Mouse (Mus musculus) c-Kit-positive CD71-negative TER-119-negative erythroid progenitor cells, embryonic 14.5 days (primary cell): ENCODE measurements around the gene Kcnk5.

Experiments
- DNase-seq: peaks from one replicate; pipeline ENCODE4 v3.0.0-alpha.2; 2013; ENCODE audit warnings: low read depth

Gene Kcnk5

GRCm38 (mm10) chr14:20113964-20114363 is 67.6 kb downstream of the Kcnk5 start:
- DNase-seq = peak; percentile 62

GRCm38 (mm10) chr14:20113189-20113961 is 68.2 kb downstream of the Kcnk5 start:
- no peak for DNase-seq

GRCm38 (mm10) chr14:20112218-20112617 is 69.4 kb downstream of the Kcnk5 start:
- DNase-seq = no peak

DNA sequence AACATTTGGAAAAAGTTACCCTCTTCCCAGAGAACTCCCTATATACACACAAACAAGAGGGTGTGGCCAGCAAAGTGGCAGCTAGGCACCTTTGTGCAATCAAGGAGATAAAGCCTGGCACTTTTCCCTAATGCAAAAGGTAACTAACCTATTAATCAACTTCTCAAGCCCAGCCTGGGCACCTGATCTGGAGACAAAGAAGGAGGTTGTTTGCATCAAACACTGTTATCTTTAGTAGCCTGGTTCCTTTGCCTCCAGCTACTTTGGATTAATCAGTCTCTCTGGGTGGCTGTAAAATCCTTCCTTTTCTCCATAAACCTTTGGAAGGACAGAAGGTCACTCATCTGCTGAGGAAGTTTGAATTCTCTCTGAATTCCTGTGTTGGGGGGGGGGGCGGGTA is 70.7 kb downstream of the Kcnk5 start:
- no peak for DNase-seq

- no peak for DNase-seq
Observed at GRCm38 (mm10) chr14:20106271-20106670, 75.3 kb downstream of the Kcnk5 start.

GRCm38 (mm10) chr14:20103207-20103606 is 78.4 kb downstream of the Kcnk5 start:
- no peak for DNase-seq

DNA sequence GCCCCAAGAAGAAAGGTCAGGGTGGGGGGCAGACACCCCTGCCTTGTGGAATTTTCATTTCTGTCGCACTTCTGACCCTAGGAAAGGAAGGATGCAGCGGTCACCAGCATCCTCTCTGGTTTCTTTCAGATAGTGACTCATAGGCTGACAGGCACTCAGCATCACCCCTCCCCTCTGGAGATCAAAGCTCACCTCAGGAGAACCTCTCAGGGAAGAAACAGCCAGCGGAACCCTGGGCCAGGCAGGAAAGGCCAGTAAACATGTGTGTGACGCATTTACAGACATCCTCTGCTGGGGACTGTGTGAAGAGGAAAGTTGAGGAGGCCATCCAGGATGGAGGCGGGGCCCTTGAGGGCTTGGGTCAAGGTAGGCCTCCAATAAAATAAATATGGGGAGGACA is 83.5 kb downstream of the Kcnk5 start:
- DNase-seq = no peak

DNA sequence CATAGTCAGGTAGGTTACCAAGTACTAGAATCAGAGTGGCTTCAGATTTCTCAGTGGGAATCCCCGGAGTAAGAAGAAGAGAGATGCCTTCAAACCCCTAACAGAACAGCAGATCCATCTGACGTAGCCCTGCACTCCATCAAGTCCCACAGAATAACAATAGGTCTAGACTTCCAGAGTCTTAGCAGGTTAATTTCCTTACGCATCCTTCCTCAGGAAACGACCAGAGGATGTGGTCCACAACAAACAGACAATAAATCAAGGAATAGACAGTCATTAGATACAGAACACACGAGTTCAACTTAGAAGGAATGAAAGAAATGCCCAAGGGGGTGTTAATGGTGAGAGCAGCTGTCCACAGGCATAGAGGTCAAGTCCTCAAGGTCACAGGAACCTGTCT is 86.7 kb downstream of the Kcnk5 start:
- no peak for DNase-seq

GRCm38 (mm10) chr14:20093493-20093892 is 88.1 kb downstream of the Kcnk5 start:
- peak; percentile 51 for DNase-seq
